In genomic region chr17:78915772-78916171, GRCm38 (mm10) we compare ENCODE assay signal across 7 mouse cellular contexts. TPM values are rescaled to one million over a fixed set of nuclear protein-coding genes. Genes with fewer than 3 reads are reported as not detected.
DNase-seq lines count a peak whose midpoint lies in the region; ATAC-seq and TF ChIP-seq lines count a peak whose summit lies in the region.

No protein-coding gene starts in this region.

- peak; percentile 20 for DNase-seq in neural tube, embryonic 11.5 days (ENCODE audit: low spot score)
- no peak for DNase-seq in neural tube, embryonic 10.5 days (ENCODE audit: extremely low spot score, low spot score)
- no peak for DNase-seq in limb, embryonic 10.5 days (ENCODE audit: low spot score)
- DNase-seq in frontal cortex, adult 2 months (ENCODE audit: extremely low spot score in 1 of 2, low spot score in 1 of 2) = no peak
- no peak for DNase-seq in frontal cortex, postnatal 36 days (ENCODE audit: low spot score in 2 of 2)

- WGBS in neural tube, embryonic 11.5 days = 57% methylated on average over 6 of the region's 6 CpGs
- WGBS in embryonic facial prominence, embryonic 12.5 days = 54% methylated on average over 6 of the region's 6 CpGs
- WGBS in limb, embryonic 10.5 days = 53% methylated on average over 6 of the region's 6 CpGs
- 50% methylated on average over 6 of the region's 6 CpGs for WGBS in small intestine, adult 2 months

- H3K36me3 ChIP-seq in neural tube, embryonic 11.5 days (ENCODE audit: control insufficient read depth, insufficient read depth, low read length) = peaks cover 5% of the 10 kb centered on the region
- H3K36me3 ChIP-seq in embryonic facial prominence, embryonic 12.5 days = peaks cover 19% of the 10 kb centered on the region
- H3K36me3 ChIP-seq in limb, embryonic 10.5 days = peaks cover 30% of the 10 kb centered on the region
- H3K36me3 ChIP-seq in small intestine, adult 2 months (ENCODE audit: control insufficient read depth, insufficient read depth, low read length) = peaks cover 10% of the 10 kb centered on the region

- 0 out of 2 replicates have a peak, but pooled peaks have one; percentile 5 for ATAC-seq in neural tube, embryonic 11.5 days (ENCODE audit: insufficient read depth, low FRiP score, low TSS enrichment)
- ATAC-seq in embryonic facial prominence, embryonic 12.5 days (ENCODE audit: insufficient number of reproducible peaks, insufficient read depth, low FRiP score, low TSS enrichment) = no peak

- H3K4me1 ChIP-seq in neural tube, embryonic 11.5 days (ENCODE audit: control insufficient read depth, insufficient read depth, low read length) = peaks cover 3% of the 10 kb centered on the region; the same call in 1 of the 2 replicates
- H3K4me1 ChIP-seq in embryonic facial prominence, embryonic 12.5 days = peaks cover 8% of the 10 kb centered on the region
- peaks cover 16% of the 10 kb centered on the region for H3K4me1 ChIP-seq in limb, embryonic 10.5 days
- H3K4me1 ChIP-seq in small intestine, adult 2 months (ENCODE audit: control insufficient read depth, insufficient read depth, insufficient read length, low read length) = no peaks in the 10 kb centered on the region; the same call in 1 of the 2 replicates

- peak overlapping the region; percentile 61 for H3K4me2 ChIP-seq in neural tube, embryonic 11.5 days (ENCODE audit: low read depth)
- peak overlapping the region; percentile 73 for H3K4me2 ChIP-seq in embryonic facial prominence, embryonic 12.5 days (replicated peaks)

- TF ChIP-seq CTCF in small intestine, adult 2 months (IDR thresholded peaks at IDR 0.05; ENCODE audit: extremely low read depth, insufficient read length, insufficient replicate concordance, low read depth, low read length) = no peak

- H3K9ac ChIP-seq in neural tube, embryonic 11.5 days (ENCODE audit: low read length) = peak overlapping the region; percentile 80
- H3K9ac ChIP-seq in embryonic facial prominence, embryonic 12.5 days = peak overlapping the region; percentile 77; the same call in 1 of the 2 replicates

- no peaks in the 10 kb centered on the region for H3K9me3 ChIP-seq in neural tube, embryonic 11.5 days (ENCODE audit: control insufficient read depth, low read length)
- no peaks in the 10 kb centered on the region for H3K9me3 ChIP-seq in embryonic facial prominence, embryonic 12.5 days
- no peaks in the 10 kb centered on the region for H3K9me3 ChIP-seq in limb, embryonic 10.5 days (replicated peaks)

- TF ChIP-seq POLR2A in small intestine, adult 2 months (IDR thresholded peaks at IDR 0.05; ENCODE audit: low read depth, low read length) = no peak

- H3K4me3 ChIP-seq in neural tube, embryonic 11.5 days (ENCODE audit: low read depth, low read length) = peak overlapping the region; percentile 63
- peak overlapping the region; percentile 68 for H3K4me3 ChIP-seq in embryonic facial prominence, embryonic 12.5 days
- peak overlapping the region; percentile 64 for H3K4me3 ChIP-seq in limb, embryonic 10.5 days
- H3K4me3 ChIP-seq in small intestine, adult 2 months (ENCODE audit: low read depth, low read length) = peak overlapping the region; percentile 79; the same call in 1 of the 2 replicates

- no peak overlapping the region for H3K27ac ChIP-seq in neural tube, embryonic 11.5 days (ENCODE audit: low read depth, low read length)
- H3K27ac ChIP-seq in embryonic facial prominence, embryonic 12.5 days = peak overlapping the region; percentile 83; the same call in 1 of the 2 replicates
- peak overlapping the region; percentile 84 for H3K27ac ChIP-seq in limb, embryonic 10.5 days
- no peak overlapping the region for H3K27ac ChIP-seq in small intestine, adult 2 months (ENCODE audit: insufficient read depth, low read depth, low read length)

- no peaks in the 10 kb centered on the region for H3K27me3 ChIP-seq in neural tube, embryonic 11.5 days (ENCODE audit: control insufficient read depth, insufficient read depth, low read length)
- no peaks in the 10 kb centered on the region for H3K27me3 ChIP-seq in embryonic facial prominence, embryonic 12.5 days
- H3K27me3 ChIP-seq in limb, embryonic 10.5 days (ENCODE audit: low read depth, poor library complexity, severe bottlenecking) = no peaks in the 10 kb centered on the region
- H3K27me3 ChIP-seq in small intestine, adult 2 months (ENCODE audit: control insufficient read depth, insufficient read depth, low read length) = no peaks in the 10 kb centered on the region

RNA-seq across cellular contexts. Expression of gene Cebpzos, which starts 0.5 kb away (rescaled TPM):
- 99.3 and 109 TPM in 2 replicates for polyA plus RNA-seq in neural tube, embryonic 11.5 days (2014; fragmentation: Nextera tagmentation; extraction: Ambion mirVana)
- 102 and 106 TPM in 2 replicates for polyA plus RNA-seq in embryonic facial prominence, embryonic 12.5 days (2016; fragmentation: Nextera tagmentation; extraction: Ambion mirVana)
- polyA plus RNA-seq in limb, embryonic 10.5 days (2016; fragmentation: Nextera tagmentation; extraction: Ambion mirVana) = 87.0 and 91.3 TPM in 2 replicates
- 0.85 and 3.9 TPM in 2 replicates for polyA plus RNA-seq in small intestine, adult 2 months (2012; rRNA removed)
- polyA plus RNA-seq in frontal cortex, adult 2 months (2012; rRNA removed) = 40.4 and 46.6 TPM in 2 replicates

RNA-seq across cellular contexts. Expression of gene Sult6b1, which starts 9.0 kb away (rescaled TPM):
- 0.11 TPM in 1 of 2 replicates, not detected in the other for polyA plus RNA-seq in neural tube, embryonic 11.5 days (2014; fragmentation: Nextera tagmentation; extraction: Ambion mirVana)
- polyA plus RNA-seq in embryonic facial prominence, embryonic 12.5 days (2016; fragmentation: Nextera tagmentation; extraction: Ambion mirVana) = 0.19 and 0.42 TPM in 2 replicates
- 0.06 and 0.13 TPM in 2 replicates for polyA plus RNA-seq in limb, embryonic 10.5 days (2016; fragmentation: Nextera tagmentation; extraction: Ambion mirVana)
- polyA plus RNA-seq in small intestine, adult 2 months (2012; rRNA removed) = not detected in 2 replicates
- 0.30 and 0.63 TPM in 2 replicates for polyA plus RNA-seq in frontal cortex, adult 2 months (2012; rRNA removed)

RNA-seq across cellular contexts. Expression of gene Cebpz, which starts 21.1 kb away (rescaled TPM):
- polyA plus RNA-seq in neural tube, embryonic 11.5 days (2014; fragmentation: Nextera tagmentation; extraction: Ambion mirVana) = 56.8 and 57.6 TPM in 2 replicates
- 61.8 and 74.4 TPM in 2 replicates for polyA plus RNA-seq in embryonic facial prominence, embryonic 12.5 days (2016; fragmentation: Nextera tagmentation; extraction: Ambion mirVana)
- polyA plus RNA-seq in limb, embryonic 10.5 days (2016; fragmentation: Nextera tagmentation; extraction: Ambion mirVana) = 53.8 and 56.1 TPM in 2 replicates
- 0.34 and 1.0 TPM in 2 replicates for polyA plus RNA-seq in small intestine, adult 2 months (2012; rRNA removed)
- polyA plus RNA-seq in frontal cortex, adult 2 months (2012; rRNA removed) = 23.8 and 26.4 TPM in 2 replicates

RNA-seq across cellular contexts. Expression of gene Ndufaf7, which starts 21.2 kb away (rescaled TPM):
- 48.3 and 53.3 TPM in 2 replicates for polyA plus RNA-seq in neural tube, embryonic 11.5 days (2014; fragmentation: Nextera tagmentation; extraction: Ambion mirVana)
- 56.4 and 60.5 TPM in 2 replicates for polyA plus RNA-seq in embryonic facial prominence, embryonic 12.5 days (2016; fragmentation: Nextera tagmentation; extraction: Ambion mirVana)
- polyA plus RNA-seq in limb, embryonic 10.5 days (2016; fragmentation: Nextera tagmentation; extraction: Ambion mirVana) = 47.9 and 48.2 TPM in 2 replicates
- polyA plus RNA-seq in small intestine, adult 2 months (2012; rRNA removed) = 1.2 and 2.5 TPM in 2 replicates
- 48.2 and 50.2 TPM in 2 replicates for polyA plus RNA-seq in frontal cortex, adult 2 months (2012; rRNA removed)

RNA-seq across cellular contexts. Expression of gene Eif2ak2, which starts 33.4 kb away (rescaled TPM):
- polyA plus RNA-seq in neural tube, embryonic 11.5 days (2014; fragmentation: Nextera tagmentation; extraction: Ambion mirVana) = 3.2 and 3.3 TPM in 2 replicates
- polyA plus RNA-seq in embryonic facial prominence, embryonic 12.5 days (2016; fragmentation: Nextera tagmentation; extraction: Ambion mirVana) = 12.5 and 12.6 TPM in 2 replicates
- polyA plus RNA-seq in limb, embryonic 10.5 days (2016; fragmentation: Nextera tagmentation; extraction: Ambion mirVana) = 6.9 and 9.9 TPM in 2 replicates
- 0.77 and 2.6 TPM in 2 replicates for polyA plus RNA-seq in small intestine, adult 2 months (2012; rRNA removed)
- polyA plus RNA-seq in frontal cortex, adult 2 months (2012; rRNA removed) = 3.1 and 4.2 TPM in 2 replicates

Comparison
In these comparisons a context has a peak if more than half of its experiments do, and no peak if none do; other contexts are left out.
1. H3K27ac ChIP-seq: peak in embryonic facial prominence, embryonic 12.5 days (single experiment) and limb, embryonic 10.5 days (single experiment); none in neural tube, embryonic 11.5 days (single experiment) and small intestine, adult 2 months (single experiment).
2. RNA of gene Cebpz, which starts 21.1 kb away (polyA plus RNA-seq): 61.8 to 74.4 TPM in embryonic facial prominence, embryonic 12.5 days, 56.8 to 57.6 TPM in neural tube, embryonic 11.5 days, 53.8 to 56.1 TPM in limb, embryonic 10.5 days and 23.8 to 26.4 TPM in frontal cortex, adult 2 months; 0.34 to 1.0 TPM in small intestine, adult 2 months; every median in the first group is over 10 times any median in the second.
3. Peak in every context shown above with its lines, with median percentiles within 50 percentile points of each other: H3K4me3 ChIP-seq.